Mouse (Mus musculus) G1E (cell line): ENCODE data around the gene Ppp1r14b.

ENCODE experiments used
- CTCF ChIP-seq: IDR thresholded peaks from 2 replicates; pipeline ENCODE4 v1.5.1; 2012; ENCODE audit warnings: low read depth, low read length, inconsistent platforms, mixed read lengths
- GATA2 ChIP-seq: IDR thresholded peaks from 2 replicates; pipeline ENCODE4 v1.6.1; 2012; ENCODE audit warnings: low read depth, low read length, inconsistent platforms, borderline replicate concordance
- POLR2AphosphoS5 ChIP-seq: IDR thresholded peaks from 2 replicates; pipeline ENCODE4 v1.6.1; 2012; ENCODE audit warnings: low read depth, low read length, inconsistent platforms; ENCODE audit not compliant: insufficient replicate concordance

GRCm38 (mm10) chr19:6996006-6996405 lies 21.2 kb downstream of the Ppp1r14b start, which contains the start of the genes Nudt22 and Trpt1:
- TF ChIP-seq CTCF, result no peak
- TF ChIP-seq GATA2, result no peak
- TF ChIP-seq POLR2AphosphoS5, result no peak
